Mouse (Mus musculus) gastrocnemius, postnatal 36 days (tissue): ENCODE measurements around the gene Acsf2. TPM values are rescaled to one million over a fixed set of nuclear protein-coding genes. Genes with fewer than 3 reads are reported as not detected.
A peak's percentile ranks its signal among the peaks of the same experiment; 100 is the strongest.

ENCODE experiments used
- DNase-seq, 2 experiments: peaks; one replicate each; pipeline ENCODE4 v3.0.0; 2022
- intact Hi-C: fragments of 180-260 bp; cut with DNase I; formaldehyde crosslinking; loops from one replicate; pipeline ENCODE4 v1.15.1; 2025
- total RNA-seq, 2 experiments: library from RNA; stranded (reverse); gene quantifications; 2 replicates each; pipeline ENCODE4 v1.2.3; 2021

The Acsf2 gene
- total RNA-seq, 2 experiments from 2014 or later = 2.1 to 3.1 TPM

DNA sequence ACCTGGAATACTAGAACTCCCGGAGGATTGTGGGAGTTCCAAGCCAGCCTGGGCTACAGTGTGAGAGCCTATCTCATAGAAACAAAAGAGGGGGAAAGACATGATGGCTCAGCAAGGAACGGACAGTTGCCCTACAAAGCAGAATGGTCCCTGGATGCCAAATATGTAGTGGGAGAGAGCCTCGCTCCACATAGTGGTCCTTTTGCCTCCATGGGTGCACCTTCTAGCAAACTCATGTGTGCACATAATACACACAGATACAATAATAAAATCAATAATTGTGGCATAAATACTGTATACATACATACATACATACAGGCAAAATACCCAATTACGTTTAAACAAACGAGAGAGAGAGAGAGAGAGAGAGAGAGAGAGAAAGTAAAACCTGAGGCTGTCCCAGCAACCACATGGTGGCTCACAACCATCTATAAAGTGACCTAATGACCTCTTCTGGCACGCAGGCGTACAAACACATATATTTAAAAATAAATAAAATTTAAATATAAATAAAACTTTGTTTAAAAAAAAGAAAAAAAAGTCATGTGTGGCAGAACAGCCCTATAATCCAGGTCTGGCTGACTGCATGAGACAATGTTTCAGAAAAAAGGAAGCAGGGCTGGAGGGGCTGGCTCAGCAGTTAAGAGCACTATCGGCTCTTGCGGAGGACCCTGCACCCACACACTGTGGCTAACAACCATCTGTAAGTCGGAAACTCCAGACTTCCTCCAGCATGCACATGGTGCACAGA lies 51.8 kb downstream of the Acsf2 start:
- intact Hi-C loops = no loop called here
- no peak for DNase-seq

DNA sequence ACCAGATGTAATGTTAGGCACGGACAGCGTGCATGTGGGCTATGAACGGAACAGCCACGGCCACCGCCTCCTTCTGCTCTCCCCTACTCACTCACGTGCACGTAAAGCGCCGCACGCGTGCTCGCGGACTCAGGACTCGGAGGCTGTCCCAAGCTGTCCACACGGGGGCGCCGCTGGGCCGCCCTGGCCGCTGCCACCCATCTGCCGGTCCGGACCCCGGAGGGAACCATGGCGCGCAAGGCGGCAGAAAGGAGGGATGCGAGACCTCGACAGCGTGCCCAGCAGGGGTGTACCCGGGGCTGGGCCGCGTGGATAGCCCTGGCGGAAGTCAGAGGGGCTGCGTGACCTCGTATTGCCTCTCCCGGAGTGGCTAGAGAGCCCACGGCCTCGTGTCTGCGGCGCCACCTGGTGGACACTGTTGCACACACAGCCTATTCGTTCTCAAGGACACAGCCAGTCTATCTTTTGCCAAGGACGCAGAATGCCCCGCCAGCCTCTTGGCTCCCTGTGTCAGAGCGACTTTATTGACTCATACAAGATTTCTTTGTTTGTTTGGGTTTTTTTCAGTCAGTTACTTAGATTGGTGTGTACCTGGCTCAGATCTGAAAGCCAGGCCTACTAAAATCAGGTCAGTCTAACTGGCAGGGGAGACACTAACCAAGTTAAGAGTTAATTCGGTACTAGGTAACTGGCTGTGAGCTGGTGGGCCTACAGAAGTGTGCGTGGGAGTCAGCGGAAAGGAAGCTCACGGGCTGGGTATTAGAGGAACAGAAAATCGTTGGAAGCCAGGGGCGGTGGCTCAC lies 52.6 kb downstream of the Acsf2 start, which contains the start of gene Rsad1:
Gene Rsad1 (minus strand): TSS at position 368 of the 803 bp plus-strand sequence.
- intact Hi-C loops = no loop called here
- DNase-seq = peak; percentile 94 to 98

DNA sequence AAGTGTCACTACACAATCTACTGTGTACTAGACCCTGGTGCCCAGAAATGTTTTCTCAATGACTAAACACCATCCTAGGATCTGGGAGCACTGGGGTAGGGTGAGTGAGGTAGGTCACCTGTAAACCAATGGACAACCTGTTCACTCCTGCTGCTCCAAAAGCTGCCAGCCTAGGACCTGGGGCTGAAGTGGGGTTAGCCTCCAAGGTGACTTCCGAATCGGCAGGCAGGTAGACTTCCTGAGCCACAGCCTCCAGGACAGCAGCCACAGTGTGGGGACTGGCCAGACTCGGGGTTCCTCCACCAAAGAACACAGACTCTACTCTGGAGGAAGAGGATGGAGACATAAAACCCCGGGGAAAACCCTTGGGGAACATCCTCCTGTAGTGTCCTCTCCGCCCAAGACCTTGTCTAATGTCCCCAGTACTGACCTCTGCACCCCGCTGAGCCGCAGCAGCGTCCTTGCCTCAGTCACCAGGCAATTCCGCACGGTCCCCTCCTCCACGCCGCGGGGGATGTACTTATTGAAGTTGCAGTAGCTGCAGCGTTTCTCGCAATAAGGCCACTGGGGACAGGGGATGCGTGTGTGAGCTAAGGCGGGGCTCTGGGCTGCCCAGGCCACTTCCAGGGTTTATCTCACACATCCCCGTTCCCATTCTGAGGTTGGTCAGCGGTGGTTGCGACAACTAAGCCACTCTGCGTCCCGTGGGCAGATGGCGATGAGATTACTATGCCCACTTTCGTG lies 53.5 kb downstream of the Acsf2 start:
- intact Hi-C loops = no loop called here
- DNase-seq = no peak

DNA sequence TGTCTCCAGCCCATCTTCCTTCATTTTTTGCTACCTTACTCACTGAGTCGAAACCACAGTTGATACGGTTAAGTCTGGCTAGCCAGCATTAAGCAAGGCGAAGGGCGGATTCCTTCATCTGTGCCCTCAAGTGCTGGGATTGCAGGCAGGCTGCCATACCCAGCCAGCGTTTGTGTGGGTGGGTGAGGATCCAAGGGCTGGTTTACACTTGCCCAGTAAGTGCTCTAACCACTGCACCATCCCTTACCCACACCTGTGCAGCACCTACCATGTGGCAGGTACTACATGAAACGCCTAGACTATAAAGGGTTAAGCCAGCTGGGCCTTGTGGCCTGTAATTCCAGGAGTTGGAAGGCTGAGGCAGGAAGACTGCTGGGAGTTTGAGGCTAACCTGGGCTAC lies 54.4 kb downstream of the Acsf2 start:
- intact Hi-C loops = no loop called here
- no peak for DNase-seq

DNA sequence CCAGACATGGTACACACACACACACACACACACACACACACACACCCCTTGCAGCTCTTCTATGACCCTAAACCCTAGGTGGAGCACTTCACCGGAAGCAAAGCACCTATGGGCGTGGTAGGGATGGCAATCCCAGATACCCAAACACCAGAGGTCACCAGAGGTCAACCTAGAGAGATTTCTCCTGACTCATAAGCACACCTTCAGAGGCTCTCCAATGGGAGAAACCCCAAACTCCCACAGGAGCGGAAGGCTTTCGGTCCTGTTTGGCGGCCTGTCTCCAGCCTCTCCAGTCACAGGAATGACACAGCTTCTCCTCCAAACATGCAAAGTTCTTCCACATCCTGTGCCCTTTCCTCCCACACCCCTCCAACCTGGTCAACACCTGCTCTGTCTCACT lies 55.3 kb downstream of the Acsf2 start:
- no peak for DNase-seq

DNA sequence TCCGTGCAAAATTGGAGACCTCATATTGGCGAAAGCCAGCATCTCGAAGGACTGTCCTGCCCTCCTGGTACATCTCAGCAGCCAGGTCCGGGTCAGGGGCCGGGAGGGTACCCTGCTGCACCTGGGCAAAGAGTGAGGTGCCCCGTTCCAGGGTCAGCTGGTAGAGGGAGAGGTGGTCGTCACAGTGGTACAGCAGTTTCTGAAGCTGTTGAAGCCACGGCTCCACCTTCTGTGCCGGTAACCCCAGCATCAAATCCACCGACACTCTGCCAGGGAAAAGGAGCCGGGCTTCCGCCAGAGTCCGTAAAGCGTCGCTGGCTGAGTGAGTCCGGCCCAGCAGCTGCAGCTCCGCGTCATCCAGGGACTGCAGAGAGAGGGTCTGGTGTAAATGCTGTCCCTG lies 57.2 kb downstream of the Acsf2 start:
- intact Hi-C loops = loop anchor here (5.0 kb wide), 2 partner anchors 122 to 202 kb away; no protein-coding TSS in a partner anchor
- no peak for DNase-seq

More for the DNA sequence above, 55.3 kb downstream of the Acsf2 start:
- intact Hi-C loops = no loop called here

DNA sequence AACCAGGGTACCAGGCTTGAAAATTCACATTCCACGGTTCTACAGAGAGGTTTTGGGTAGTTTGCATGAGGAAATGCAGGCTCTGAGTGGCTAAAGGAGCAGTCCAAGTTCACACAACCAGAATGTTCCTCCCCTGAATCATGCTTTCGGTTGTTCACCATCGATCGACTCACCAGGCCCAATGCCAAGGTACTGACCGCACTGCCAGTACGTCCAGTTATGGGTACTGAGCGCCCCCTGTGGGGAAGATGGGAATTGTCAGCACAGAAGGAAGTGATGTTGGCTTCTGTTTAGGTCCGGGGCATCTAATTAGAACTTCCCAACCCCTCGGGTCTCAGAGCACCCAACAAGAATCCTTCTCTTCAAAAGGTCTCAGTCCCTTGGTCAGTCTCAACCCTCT lies 57.7 kb downstream of the Acsf2 start:
- intact Hi-C loops = loop anchor here (5.0 kb wide), 2 partner anchors 122 to 202 kb away; no protein-coding TSS in a partner anchor
- DNase-seq = peak; percentile 93 to 96

DNA sequence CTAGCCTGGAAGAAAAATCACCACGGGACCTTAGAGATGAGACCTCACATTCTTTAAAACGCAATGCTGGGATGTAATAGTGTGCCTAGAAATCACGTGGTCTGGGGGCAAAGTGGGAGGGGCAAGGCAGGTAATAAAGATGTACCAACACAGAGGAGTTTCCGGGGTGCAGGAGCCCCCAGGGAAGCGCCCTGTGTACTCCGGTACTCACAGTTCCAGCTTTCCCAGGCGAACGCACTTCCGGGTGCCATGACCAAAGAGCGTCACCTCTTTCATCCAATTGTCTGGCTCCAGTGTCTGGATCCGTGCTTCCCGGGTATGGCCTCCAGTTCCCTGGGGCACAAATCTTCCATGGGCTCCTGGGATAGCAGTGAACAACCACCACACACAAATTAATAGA lies 58.3 kb downstream of the Acsf2 start:
- intact Hi-C loops = loop anchor here (5.0 kb wide), 2 partner anchors 121 to 201 kb away; no protein-coding TSS in a partner anchor

DNA sequence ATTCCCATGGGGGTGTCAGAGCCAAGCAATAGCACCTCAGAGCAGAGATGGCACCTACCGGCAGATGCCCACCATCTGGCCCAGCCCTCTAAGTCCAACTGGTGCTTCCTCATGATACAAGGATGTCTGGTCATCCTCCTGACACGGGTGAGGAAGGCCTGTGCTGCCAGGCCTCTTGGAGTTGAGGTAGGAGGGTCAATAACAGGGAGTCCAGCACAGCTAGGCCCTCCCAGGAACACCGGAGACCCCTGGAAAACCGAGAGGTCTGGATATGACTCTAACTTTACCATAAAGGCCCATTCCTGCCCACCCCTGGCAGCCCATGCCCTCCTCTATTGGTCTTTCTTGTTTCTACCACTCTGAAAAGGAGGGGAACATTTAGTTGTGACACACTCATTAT lies 59.3 kb downstream of the Acsf2 start:
- no peak for DNase-seq
- intact Hi-C loops = loop anchor here (5.0 kb wide), 2 partner anchors 120 to 200 kb away; no protein-coding TSS in a partner anchor

More for the DNA sequence above, 58.3 kb downstream of the Acsf2 start:
- no peak for DNase-seq

DNA sequence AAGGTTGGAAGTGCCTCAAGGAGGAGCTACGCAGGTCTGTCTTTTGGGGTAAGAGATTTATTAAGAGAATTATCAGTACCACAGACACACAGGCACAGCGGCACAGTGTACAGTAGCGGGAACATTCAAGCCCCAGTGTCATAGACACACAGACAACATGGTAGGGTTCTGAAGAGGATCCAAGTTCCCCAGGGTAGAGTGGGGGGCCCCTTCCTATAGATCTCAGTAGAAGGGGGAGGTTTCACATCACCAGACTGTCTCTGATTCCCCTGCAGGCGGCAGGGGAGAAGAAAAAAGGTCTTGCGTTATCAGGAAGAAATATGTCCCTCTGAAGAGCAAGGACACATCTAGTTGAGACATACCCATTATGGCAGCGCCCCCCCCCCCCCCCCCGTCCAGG lies 61.9 kb downstream of the Acsf2 start:
- no peak for DNase-seq
- intact Hi-C loops = loop anchor here (5.0 kb wide), 2 partner anchors 117 to 197 kb away; no protein-coding TSS in a partner anchor

DNA sequence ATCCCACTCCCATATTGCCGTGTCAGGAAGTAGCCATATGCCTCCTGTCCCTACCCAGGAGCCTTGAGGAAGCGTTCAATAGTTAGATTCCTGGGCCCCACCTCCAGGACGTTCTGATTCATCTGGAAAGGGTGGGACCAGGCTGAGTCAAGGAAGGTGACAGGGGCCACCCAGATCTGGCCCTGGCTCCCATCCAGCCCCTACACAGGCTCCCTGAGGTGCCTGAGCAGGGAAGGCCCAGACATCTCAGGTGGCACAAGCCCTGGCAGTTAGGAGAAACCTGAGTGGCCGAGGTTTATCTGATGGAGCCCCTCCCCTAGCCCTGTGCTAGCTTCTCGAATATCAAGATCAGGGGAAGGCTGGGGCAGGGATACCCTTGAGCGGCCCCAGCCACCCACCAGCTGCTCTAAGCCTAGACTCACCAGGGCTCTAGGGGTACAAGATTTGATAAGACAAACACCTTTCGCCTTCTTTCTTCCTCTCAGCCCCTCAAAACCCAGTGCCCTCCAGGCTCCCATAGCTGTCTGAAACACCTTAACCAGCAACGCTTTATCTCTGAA lies 62.9 kb downstream of the Acsf2 start:
- no peak for DNase-seq
- intact Hi-C loops = no loop called here

DNA sequence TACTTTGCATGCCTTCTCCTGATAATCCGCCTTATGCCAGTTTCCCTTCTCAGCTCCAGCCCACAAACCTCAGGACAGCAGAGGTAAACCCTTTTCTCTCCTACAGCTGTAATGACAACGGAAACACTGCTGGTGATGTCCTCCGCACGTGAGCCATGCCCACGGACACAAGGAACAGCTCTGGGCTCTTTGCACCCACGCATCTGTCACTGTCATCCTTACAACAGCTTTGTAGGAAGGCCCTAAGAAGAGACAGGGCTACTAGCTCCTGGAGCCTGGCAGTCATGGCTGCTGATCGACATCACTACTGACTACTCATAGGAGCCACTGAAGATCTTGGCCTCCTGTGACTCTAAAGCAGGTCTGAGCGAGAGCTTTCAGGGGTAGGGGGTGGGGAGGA lies 68.5 kb downstream of the Acsf2 start:
- intact Hi-C loops = no loop called here
- DNase-seq = no peak

DNA sequence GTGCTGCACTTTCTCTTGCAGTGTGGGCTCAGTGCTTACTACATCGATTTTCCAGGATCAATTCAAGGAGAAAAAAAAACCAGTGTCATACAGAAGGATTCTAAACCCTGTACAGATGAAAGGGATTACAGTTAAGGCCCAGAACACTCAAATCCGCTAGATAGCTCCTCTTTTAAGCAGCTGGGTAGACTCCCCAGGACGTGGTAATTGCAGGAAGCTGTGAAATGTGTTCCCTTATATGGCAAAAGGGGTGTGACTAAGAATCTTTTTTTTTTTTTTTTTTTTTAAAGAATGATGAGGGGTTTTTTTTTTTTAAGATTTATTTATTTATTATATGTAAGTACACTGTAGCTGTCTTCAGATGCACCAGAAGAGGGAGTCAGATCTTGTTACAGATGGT lies 72.8 kb downstream of the Acsf2 start:
- intact Hi-C loops = no loop called here
- no peak for DNase-seq

DNA sequence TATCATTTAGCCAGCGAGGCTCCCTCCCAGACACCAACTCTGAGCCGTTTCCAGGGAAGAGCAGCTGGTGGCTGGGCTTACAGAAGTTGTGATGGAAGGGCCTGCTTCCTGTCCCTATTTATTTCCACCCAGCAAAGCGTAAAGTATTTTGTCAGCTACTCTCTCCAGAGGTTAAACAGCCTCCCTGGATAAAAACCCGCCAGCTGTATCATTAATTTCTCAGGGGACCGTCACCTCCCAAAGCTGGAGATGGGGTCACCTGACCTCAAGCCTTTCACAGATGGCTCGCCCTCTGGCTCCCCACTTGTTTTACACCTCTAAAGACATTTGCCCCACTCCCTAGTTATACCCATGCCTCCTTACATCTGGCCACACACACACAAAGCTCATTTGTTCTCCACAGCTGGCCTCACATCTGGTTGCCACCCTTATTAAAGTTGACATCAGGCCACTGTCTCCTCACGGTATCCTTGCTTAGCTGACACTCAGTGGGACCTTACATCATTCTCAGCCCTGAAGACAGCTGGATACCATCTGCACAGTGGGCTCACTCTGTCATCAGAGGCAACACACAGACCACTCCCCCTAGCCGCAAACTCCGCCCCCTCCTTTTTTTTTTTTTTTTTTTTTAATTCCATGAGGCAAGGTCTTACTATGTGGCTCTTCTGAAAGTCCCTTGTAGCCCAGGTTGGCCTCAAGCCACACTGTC lies 75.3 kb downstream of the Acsf2 start:
- DNase-seq = no peak
- intact Hi-C loops = no loop called here

DNA sequence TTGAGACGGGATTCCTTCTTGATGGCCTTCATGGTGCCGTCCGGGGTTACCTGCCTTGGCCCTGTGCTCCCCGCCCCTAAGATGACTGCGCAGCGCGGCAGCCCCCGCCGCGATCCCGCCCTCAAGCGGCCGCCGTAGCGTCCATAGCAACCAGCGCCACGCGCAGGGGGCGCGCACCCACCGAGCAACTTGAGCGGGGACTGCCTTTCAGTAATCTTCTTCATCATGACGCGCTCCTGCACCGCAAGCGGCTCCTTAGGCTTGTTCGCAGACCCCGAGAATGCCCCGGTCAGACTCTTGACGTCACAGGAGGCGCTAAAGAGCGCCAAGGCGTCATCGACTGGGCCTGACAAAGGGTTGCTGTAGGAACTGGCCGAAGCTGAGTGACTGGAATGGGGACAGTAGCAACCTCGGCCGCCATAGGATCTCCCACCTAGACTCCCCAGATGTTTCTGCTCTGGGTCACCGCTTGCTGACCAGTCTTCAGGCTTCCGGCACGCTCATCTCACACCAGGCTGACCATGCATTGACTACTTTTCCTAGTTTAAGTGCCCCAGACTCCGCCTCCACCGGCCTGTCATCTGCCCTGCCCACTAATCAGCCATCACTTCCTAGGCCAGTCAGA lies 80.3 kb downstream of the Acsf2 start, which contains the start of gene Mycbpap:
Gene Mycbpap (minus strand): TSS at position 524 of the 625 bp plus-strand sequence.
- intact Hi-C loops = no loop called here
- DNase-seq = peak; percentile 15 to 35

DNA sequence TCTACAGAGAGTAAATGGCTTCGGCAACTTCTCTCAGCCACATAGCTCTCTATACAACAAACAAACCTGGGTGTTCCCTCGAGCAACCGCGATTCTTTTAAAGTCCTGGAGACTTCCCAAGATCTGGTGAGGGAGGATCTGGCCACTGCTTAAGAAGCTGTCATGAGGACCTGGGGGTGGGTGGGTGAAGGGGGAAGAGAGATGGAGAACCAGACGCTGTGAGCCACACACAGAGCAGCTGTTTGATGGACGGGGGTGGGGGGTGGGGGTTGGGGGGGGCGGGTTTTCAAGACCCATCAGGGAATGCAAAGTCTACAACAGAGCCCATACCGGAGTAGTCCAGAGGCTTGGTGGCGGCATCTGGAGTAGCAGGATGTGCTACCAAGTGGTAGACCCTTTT lies 88.2 kb downstream of the Acsf2 start:
- DNase-seq = no peak
- intact Hi-C loops = no loop called here

DNA sequence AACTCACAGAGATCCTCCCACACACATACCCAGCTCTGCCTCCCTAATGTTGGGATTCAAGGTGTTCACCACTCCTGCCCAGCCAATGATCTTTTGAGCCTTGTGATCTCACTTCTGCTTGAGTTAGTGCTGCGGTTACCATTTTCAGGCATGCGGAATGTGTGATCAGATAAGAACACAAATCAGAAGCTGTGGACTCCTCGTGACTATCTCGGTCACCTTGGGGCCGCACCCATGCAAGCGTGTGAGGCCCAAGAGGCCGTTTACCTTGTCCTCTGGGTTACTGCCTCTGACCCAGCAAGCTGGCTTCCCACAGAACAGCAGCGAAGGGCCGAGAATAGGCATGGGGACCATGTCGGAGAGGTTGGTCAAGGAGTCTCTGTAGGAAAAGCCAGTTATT lies 92.7 kb downstream of the Acsf2 start:
- intact Hi-C loops = no loop called here

More for the DNA sequence above, 92.7 kb downstream of the Acsf2 start:
- no peak for DNase-seq
